Mouse (Mus musculus) lung, adult 2 months (tissue): Measurements from ENCODE around the gene Aup1.

ENCODE experiments used
- CTCF ChIP-seq: fragments of 200-500 bp; IDR thresholded peaks from 2 replicates; pipeline ENCODE4 v1.5.1; 2011; ENCODE audit warnings: mild to moderate bottlenecking, low read length, control low read depth; ENCODE audit not compliant: insufficient read depth
- POLR2A ChIP-seq: fragments of 200-500 bp; IDR thresholded peaks from 2 replicates; pipeline ENCODE4 v1.6.1; 2011; ENCODE audit warnings: low read depth, mild to moderate bottlenecking, control low read depth, low read length, borderline replicate concordance; ENCODE audit errors: extremely low read depth

DNA sequence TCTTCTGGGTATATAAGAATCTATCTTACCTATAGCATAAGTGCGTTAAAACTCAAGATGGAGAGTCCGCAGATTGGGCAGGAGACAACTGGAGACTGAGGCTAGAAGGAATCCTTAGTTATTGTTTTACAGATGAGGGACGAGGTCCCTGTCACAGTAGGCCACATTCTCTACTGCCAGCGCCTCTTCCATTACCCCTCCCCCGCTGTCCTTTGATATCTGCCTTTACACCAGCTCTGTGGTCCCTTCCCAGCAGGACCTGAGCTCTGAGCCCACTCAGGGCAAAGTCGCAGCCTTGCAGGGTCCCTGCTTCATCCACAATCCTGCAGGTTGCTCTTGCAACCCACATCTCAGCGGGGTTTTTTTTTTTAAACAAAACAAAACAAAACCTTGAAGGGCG, 13.9 kb downstream of the Aup1 start:
- TF ChIP-seq CTCF, result no peak
- TF ChIP-seq POLR2A, result no peak
